Mouse (Mus musculus) testis, adult 2 months (tissue): ENCODE data around the gene Lpar3.

Experiments
- CTCF ChIP-seq: fragments of 200-500 bp; IDR thresholded peaks from 2 replicates; pipeline ENCODE4 v1.5.1; 2012; ENCODE audit warnings: low read depth, mild to moderate bottlenecking, inconsistent platforms, low read length, moderate library complexity; ENCODE audit not compliant: control insufficient read depth, insufficient read depth, insufficient replicate concordance
- POLR2A ChIP-seq: fragments of 200-500 bp; IDR thresholded peaks from 2 replicates; pipeline ENCODE4 v1.6.1; 2012; ENCODE audit warnings: low read depth, mild to moderate bottlenecking, inconsistent platforms, low read length, moderate library complexity; ENCODE audit not compliant: control insufficient read depth

DNA sequence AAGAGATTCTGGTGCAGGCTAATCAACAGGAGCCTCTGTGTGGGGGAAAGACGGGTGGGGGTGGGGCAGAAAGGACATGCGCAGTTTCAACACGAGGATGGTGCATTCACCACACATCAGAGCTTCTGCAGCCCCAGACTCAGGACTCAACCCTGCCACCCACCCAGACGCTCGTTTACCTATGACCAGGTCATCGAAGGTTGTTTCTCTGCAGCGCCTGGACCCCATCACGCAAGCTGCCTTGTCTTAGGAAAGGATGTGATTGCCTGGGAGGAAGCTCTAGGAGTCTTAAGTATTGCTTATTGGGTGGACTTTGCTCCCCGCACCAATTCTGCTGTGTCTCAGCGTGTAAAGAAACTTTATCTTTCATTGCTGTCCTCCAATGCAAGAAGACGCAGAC is 40.1 kb downstream of the Lpar3 start:
- no peak for TF ChIP-seq CTCF
- TF ChIP-seq POLR2A, result no peak
